Mouse (Mus musculus): ENCODE data around the gene Tgif1. TPM values are rescaled to one million over a fixed set of nuclear protein-coding genes. Genes with fewer than 3 reads are reported as not detected.

Tgif1 gene
- polyA plus RNA-seq, 2 experiments: 5.0 to 7.0 TPM

- DNase-seq (ENCODE audit: low read depth in 3 of 3, low spot score in 3 of 3): no peak
- Histone ChIP-seq H3K9me3 (ENCODE audit: control insufficient read depth, low read length) (no peaks in the 10 kb centered on the region), H3K27ac (no peak overlapping the region), H3K4me3 (ENCODE audit: insufficient read depth in 1 of 2, low read depth in 2 of 2, low read length in 2 of 2) (no peak overlapping the region), H3K27me3 (ENCODE audit: control insufficient read depth, insufficient read depth, low read length) (no peaks in the 10 kb centered on the region), H3K9ac (replicated peaks) (no peak overlapping the region), H3K4me2 (ENCODE audit: low read depth) (no peak overlapping the region), H3K4me1 (replicated peaks; ENCODE audit: control insufficient read depth in 2 of 2, insufficient read depth in 2 of 2, low read length in 1 of 2) (no peaks in the 10 kb centered on the region), H3K36me3 (replicated peaks; ENCODE audit: control insufficient read depth, insufficient read depth, low read depth) (no peaks in the 10 kb centered on the region)
- TF ChIP-seq CTCF (IDR thresholded peaks at IDR 0.05; ENCODE audit: low read depth): no peak
- no peak for TF ChIP-seq EP300 (IDR thresholded peaks at IDR 0.05; ENCODE audit: low read depth)
- ATAC-seq (ENCODE audit: insufficient read depth): no peak
- 63% methylated on average over 12 of the region's 12 CpGs for WGBS (ENCODE audit: insufficient replicate concordance)
Measured at GRCm38 (mm10) chr17:70826227-70826626, 27.1 kb downstream of the Tgif1 start.

- no peaks in the 10 kb centered on the region for H3K36me3 ChIP-seq (replicated peaks; ENCODE audit: control insufficient read depth, insufficient read depth, low read depth)
- 54% methylated on average over 8 of the region's 8 CpGs for WGBS (ENCODE audit: insufficient replicate concordance)
- H3K9ac ChIP-seq (replicated peaks): no peak overlapping the region
- 0 out of 4 replicates have a peak overlapping the region, but pooled peaks of 1 of the 2 experiments have one; percentile 1 for H3K4me3 ChIP-seq (ENCODE audit: insufficient read depth in 1 of 2, low read depth in 2 of 2, low read length in 2 of 2)
- TF ChIP-seq CTCF (IDR thresholded peaks at IDR 0.05; ENCODE audit: low read depth) (no peak), EP300 (IDR thresholded peaks at IDR 0.05; ENCODE audit: low read depth) (no peak)
- DNase-seq (ENCODE audit: low read depth in 3 of 3, low spot score in 3 of 3): no peak
- peaks cover 14% of the 10 kb centered on the region for H3K27me3 ChIP-seq (ENCODE audit: control insufficient read depth, insufficient read depth, low read length)
- H3K4me2 ChIP-seq (ENCODE audit: low read depth): peak overlapping the region; percentile 44
- ATAC-seq (ENCODE audit: insufficient read depth): no peak
- H3K4me1 ChIP-seq (replicated peaks; ENCODE audit: control insufficient read depth in 2 of 2, insufficient read depth in 2 of 2, low read length in 1 of 2): no peaks in the 10 kb centered on the region
- H3K27ac ChIP-seq: no peak overlapping the region
- no peaks in the 10 kb centered on the region for H3K9me3 ChIP-seq (ENCODE audit: control insufficient read depth, low read length)
Measured at GRCm38 (mm10) chr17:70823083-70823482, 30.3 kb downstream of the Tgif1 start.

GRCm38 (mm10) chr17:70817862-70818451 lies 35.4 kb downstream of the Tgif1 start:
- TF ChIP-seq CTCF (IDR thresholded peaks at IDR 0.05; ENCODE audit: low read depth): no peak
- TF ChIP-seq EP300 (IDR thresholded peaks at IDR 0.05; ENCODE audit: low read depth): no peak
- Histone ChIP-seq H3K36me3 (replicated peaks; ENCODE audit: control insufficient read depth, insufficient read depth, low read depth) (no peaks in the 10 kb centered on the region), H3K4me1 (replicated peaks; ENCODE audit: control insufficient read depth in 2 of 2, insufficient read depth in 2 of 2, low read length in 1 of 2) (no peaks in the 10 kb centered on the region), H3K4me3 (ENCODE audit: insufficient read depth in 1 of 2, low read depth in 2 of 2, low read length in 2 of 2) (peak overlapping the region in 1 of 2 experiments; percentile 30; a peak in 2 of 4 replicates), H3K4me2 (ENCODE audit: low read depth) (peak overlapping the region; percentile 56), H3K9me3 (ENCODE audit: control insufficient read depth, low read length) (no peaks in the 10 kb centered on the region), H3K27me3 (ENCODE audit: control insufficient read depth, insufficient read depth, low read length) (peaks cover 25% of the 10 kb centered on the region), H3K9ac (replicated peaks) (no peak overlapping the region), H3K27ac (no peak overlapping the region)
- no peak for ATAC-seq (ENCODE audit: insufficient read depth)
- DNase-seq (ENCODE audit: low read depth in 3 of 3, low spot score in 3 of 3): no peak
- 3% methylated on average over 51 of the region's 51 CpGs for WGBS (ENCODE audit: insufficient replicate concordance)

- no peak for ATAC-seq (ENCODE audit: insufficient read depth)
- WGBS (ENCODE audit: insufficient replicate concordance): 71% methylated on average over 8 of the region's 8 CpGs
Measured at GRCm38 (mm10) chr17:70815001-70815400, 38.3 kb downstream of the Tgif1 start.

GRCm38 (mm10) chr17:70810795-70811194 lies 42.6 kb downstream of the Tgif1 start:
- 68% methylated on average over 5 of the region's 5 CpGs for WGBS (ENCODE audit: insufficient replicate concordance)
- ATAC-seq (ENCODE audit: insufficient read depth): no peak
- DNase-seq (ENCODE audit: low read depth in 3 of 3, low spot score in 3 of 3): no peak

More at GRCm38 (mm10) chr17:70815001-70815400, 38.3 kb downstream of the Tgif1 start:
- Histone ChIP-seq H3K9me3 (ENCODE audit: control insufficient read depth, low read length) (no peaks in the 10 kb centered on the region), H3K27me3 (ENCODE audit: control insufficient read depth, insufficient read depth, low read length) (peaks cover 21% of the 10 kb centered on the region), H3K4me3 (ENCODE audit: insufficient read depth in 1 of 2, low read depth in 2 of 2, low read length in 2 of 2) (no peak overlapping the region), H3K36me3 (replicated peaks; ENCODE audit: control insufficient read depth, insufficient read depth, low read depth) (no peaks in the 10 kb centered on the region), H3K9ac (replicated peaks) (no peak overlapping the region), H3K27ac (no peak overlapping the region), H3K4me2 (ENCODE audit: low read depth) (no peak overlapping the region), H3K4me1 (replicated peaks; ENCODE audit: control insufficient read depth in 2 of 2, insufficient read depth in 2 of 2, low read length in 1 of 2) (no peaks in the 10 kb centered on the region)
- DNase-seq (ENCODE audit: low read depth in 3 of 3, low spot score in 3 of 3): no peak
- TF ChIP-seq EP300 (IDR thresholded peaks at IDR 0.05; ENCODE audit: low read depth): no peak
- TF ChIP-seq CTCF (IDR thresholded peaks at IDR 0.05; ENCODE audit: low read depth): no peak

More at GRCm38 (mm10) chr17:70810795-70811194, 42.6 kb downstream of the Tgif1 start:
- Histone ChIP-seq H3K27me3 (ENCODE audit: control insufficient read depth, insufficient read depth, low read length) (no peaks in the 10 kb centered on the region), H3K27ac (no peak overlapping the region), H3K36me3 (replicated peaks; ENCODE audit: control insufficient read depth, insufficient read depth, low read depth) (no peaks in the 10 kb centered on the region), H3K9me3 (ENCODE audit: control insufficient read depth, low read length) (no peaks in the 10 kb centered on the region), H3K9ac (replicated peaks) (no peak overlapping the region), H3K4me2 (ENCODE audit: low read depth) (no peak overlapping the region), H3K4me3 (ENCODE audit: insufficient read depth in 1 of 2, low read depth in 2 of 2, low read length in 2 of 2) (no peak overlapping the region), H3K4me1 (replicated peaks; ENCODE audit: control insufficient read depth in 2 of 2, insufficient read depth in 2 of 2, low read length in 1 of 2) (no peaks in the 10 kb centered on the region)
- no peak for TF ChIP-seq EP300 (IDR thresholded peaks at IDR 0.05; ENCODE audit: low read depth)
- no peak for TF ChIP-seq CTCF (IDR thresholded peaks at IDR 0.05; ENCODE audit: low read depth)

Data from liver, embryonic 14.5 days (tissue).